Mouse (Mus musculus) midbrain, embryonic 16.5 days (tissue): Measurements from ENCODE around the gene Cdkn2aip. TPM values are rescaled to one million over a fixed set of nuclear protein-coding genes. Genes with fewer than 3 reads are reported as not detected.
A peak's percentile ranks its signal among the peaks of the same experiment; 100 is the strongest.

Experiments used
- ATAC-seq: fragments of 200-750 bp; cut with Nextera tagmentation; 2 replicates; pipeline ENCODE4 v1.8.0; 2017; ENCODE audit warnings: moderate TSS enrichment
- H3K27ac ChIP-seq: fragments of 300-500 bp; sonication (generic); 2 replicates; pipeline ENCODE4 v1.5.1; 2014; ENCODE audit warnings: mild to moderate bottlenecking, low read length, mixed read lengths
- H3K27me3 ChIP-seq: fragments of 300-500 bp; sonication (generic); 2 replicates; pipeline ENCODE4 v1.6.1; 2014; ENCODE audit warnings: low read depth, low read length, mixed read lengths; ENCODE audit not compliant: control insufficient read depth, insufficient read depth
- H3K36me3 ChIP-seq: fragments of 300-500 bp; sonication (generic); 2 replicates; pipeline ENCODE4 v1.6.1; 2014; ENCODE audit warnings: mild to moderate bottlenecking, low read length, moderate library complexity, mixed read lengths; ENCODE audit not compliant: control insufficient read depth, insufficient read depth
- H3K4me1 ChIP-seq: fragments of 300-500 bp; sonication (generic); 2 replicates; pipeline ENCODE4 v1.6.1; 2014; ENCODE audit warnings: mild to moderate bottlenecking, low read length, mixed read lengths; ENCODE audit not compliant: control insufficient read depth, insufficient read depth
- H3K4me2 ChIP-seq: fragments of 300-500 bp; sonication (generic); 2 replicates; pipeline ENCODE4 v1.6.1; 2014; ENCODE audit warnings: mild to moderate bottlenecking, low read length, mixed read lengths
- H3K4me3 ChIP-seq: fragments of 300-500 bp; sonication (generic); 2 replicates; pipeline ENCODE4 v1.5.1; 2014; ENCODE audit warnings: low read depth, mild to moderate bottlenecking, low read length, moderate library complexity, mixed read lengths
- H3K9ac ChIP-seq: fragments of 300-500 bp; sonication (generic); 2 replicates; pipeline ENCODE4 v1.6.1; 2014; ENCODE audit warnings: low read depth, low read length, mixed read lengths
- H3K9me3 ChIP-seq: fragments of 300-500 bp; sonication (generic); replicated peaks from 2 replicates; pipeline ENCODE4 v1.6.1; 2014; ENCODE audit warnings: mild to moderate bottlenecking, low read length, mixed read lengths; ENCODE audit not compliant: control insufficient read depth, poor library complexity, severe bottlenecking
- WGBS: fragments of 180-500 bp; shearing (Covaris S2); extraction: QIAGEN DNeasy Blood & Tissue Kit; methylation state at CpG from one replicate; pipeline ENCODE4 v1.1.7; 2014; 5-methylcytosine and 5-hydroxymethylcytosine counted together
- polyA plus RNA-seq: library from polyadenylated mRNA; unstranded; fragments of >200 nt; fragmentation: Nextera tagmentation; extraction: Ambion mirVana; gene quantifications from 2 replicates; pipeline ENCODE4 v1.2.1, GENCODE M21; 2015

Gene Cdkn2aip
- polyA plus RNA-seq, 1 experiment from 2014 or later: 32.7 TPM

DNA sequence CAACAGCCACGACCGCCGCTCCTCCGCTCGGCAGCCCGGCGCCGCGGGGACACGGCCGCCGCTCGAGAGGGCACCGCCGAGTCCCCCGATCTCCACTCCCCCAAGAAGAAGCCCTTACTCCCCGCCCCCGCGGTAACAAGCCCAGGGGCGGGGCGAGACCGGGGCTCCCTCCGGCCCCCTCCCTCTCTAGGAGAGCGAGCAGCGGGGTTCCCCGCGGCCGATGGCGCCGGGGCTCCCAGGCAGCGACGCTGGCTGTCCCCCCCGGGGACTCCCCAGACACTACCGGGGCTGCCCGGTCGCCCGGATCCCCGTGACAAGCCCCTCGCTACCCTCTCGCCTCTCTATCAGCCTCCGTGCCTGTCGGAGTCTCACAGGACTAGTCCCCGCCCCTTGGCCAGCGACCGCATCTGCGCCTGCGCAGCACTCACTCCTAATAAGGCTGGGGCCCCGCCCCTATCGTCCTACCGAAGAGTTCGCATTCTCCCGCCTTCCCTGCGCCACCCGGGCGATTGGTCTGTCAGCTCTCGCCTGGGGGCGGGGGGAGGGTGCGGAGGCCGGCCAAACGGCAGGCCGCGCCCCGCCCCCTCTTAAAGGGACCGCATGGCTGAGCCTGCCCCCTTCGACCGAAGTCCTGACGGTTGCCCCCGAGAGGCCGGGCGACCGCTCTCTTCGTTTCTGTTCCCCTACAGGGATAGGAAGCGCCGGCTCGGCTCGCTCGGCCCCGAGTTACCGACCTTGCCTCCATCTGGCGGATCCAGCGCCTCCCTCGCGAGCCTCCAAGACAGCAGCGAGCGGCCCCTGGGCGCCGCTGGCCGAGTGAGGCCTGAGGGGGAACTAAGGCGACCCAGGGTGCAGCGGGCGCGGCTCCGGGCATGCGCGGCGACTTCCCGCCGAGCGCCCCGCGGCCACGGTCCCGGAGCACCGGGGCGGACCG is 38.7 kb downstream of the Cdkn2aip start, which contains the start of gene Ing2:
Gene Ing2, minus strand, starts transcription at position 780 of the 934 bp plus-strand sequence.
- Histone ChIP-seq H3K27ac (peak within 1 kb of the TSS; percentile 95), H3K9ac (peak within 1 kb of the TSS; percentile 90), H3K4me2 (peak within 1 kb of the TSS; percentile 77), H3K9me3 (no peaks in the 10 kb centered on the region), H3K27me3 (no peaks in the 10 kb centered on the region), H3K4me3 (peak within 1 kb of the TSS; percentile 95), H3K36me3 (no peaks in the 10 kb centered on the region), H3K4me1 (peaks cover 12% of the 10 kb centered on the region)
- peak; percentile 93 for ATAC-seq
- WGBS: under 1% methylated on average over 79 of the region's 106 CpGs

DNA sequence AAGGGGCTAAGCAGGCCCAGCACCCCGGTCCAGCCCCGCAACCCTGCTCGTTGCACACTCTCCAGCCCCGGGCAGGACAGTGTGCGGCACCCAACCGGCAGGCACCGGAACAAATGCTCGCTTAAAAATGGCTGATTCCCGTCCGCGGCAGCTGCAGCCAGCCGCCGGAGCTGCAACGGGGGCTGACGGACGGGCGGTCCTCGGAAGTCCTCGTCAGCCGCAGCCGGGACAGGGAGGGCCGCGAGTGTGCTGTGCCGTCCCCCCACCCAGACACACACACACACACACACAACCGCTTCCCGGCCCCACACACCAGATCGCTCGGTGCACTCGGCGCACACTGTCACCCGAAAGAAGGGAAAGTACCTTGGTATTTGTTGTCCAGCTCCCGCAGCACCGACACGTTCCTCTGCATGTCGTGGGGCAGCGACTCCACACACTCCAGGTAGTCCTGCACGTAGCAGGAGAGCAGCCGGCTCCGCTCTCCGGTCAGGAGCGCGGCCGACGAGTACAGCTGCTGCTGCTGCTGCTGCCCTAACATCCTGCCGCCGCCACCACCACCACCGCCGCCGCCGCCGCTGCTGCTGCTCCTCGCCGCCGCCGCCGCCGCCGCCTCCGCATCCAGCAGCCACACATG is 39.5 kb downstream of the Cdkn2aip start:
- ATAC-seq: peak; percentile 46
- Histone ChIP-seq H3K4me2 (peak overlapping the region; percentile 66), H3K27ac (peak overlapping the region; percentile 95), H3K36me3 (no peaks in the 10 kb centered on the region), H3K4me3 (peak overlapping the region; percentile 95), H3K4me1 (peaks cover 12% of the 10 kb centered on the region), H3K27me3 (no peaks in the 10 kb centered on the region), H3K9me3 (no peaks in the 10 kb centered on the region), H3K9ac (peak overlapping the region; percentile 90)
- under 1% methylated on average over 54 of the region's 59 CpGs for WGBS

DNA sequence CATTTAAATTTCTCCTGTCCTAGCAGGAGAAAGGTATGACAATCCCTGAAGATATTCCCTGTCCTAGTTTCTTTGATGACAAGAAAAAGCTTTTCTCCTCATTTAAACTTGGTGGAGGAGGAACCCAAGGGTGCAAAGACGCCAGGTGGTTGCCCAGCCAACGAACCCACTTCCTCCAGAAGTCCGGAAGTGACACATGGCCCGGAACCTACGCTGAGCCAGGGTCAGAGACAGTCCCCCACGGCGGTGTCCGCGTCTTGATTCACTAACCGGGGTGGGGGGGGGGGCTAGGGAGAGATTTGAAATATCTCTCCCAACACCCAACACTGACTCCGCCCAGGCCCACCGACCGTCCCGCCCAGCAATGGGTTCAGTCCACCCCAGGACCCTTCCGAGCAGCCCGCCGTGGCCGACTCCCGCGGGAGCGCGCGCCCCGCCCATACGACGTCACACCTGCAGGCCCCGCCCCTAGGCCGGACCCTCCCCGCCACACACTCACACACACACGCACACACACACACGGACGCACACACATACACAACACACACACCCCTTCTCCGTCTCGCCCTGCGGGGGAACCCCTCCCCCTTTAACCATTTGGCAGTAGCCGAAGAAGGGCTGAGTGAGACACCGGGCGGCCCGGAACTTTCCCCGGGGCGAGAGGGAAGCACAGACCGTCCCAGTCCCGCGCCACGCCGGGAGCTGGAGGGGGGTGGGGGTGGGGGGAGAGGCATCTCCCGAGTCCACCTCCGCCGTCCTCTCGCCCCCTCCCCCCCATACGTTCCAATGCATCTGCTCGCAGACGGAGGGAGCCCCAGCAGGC is 40.2 kb downstream of the Cdkn2aip start:
- H3K9ac ChIP-seq: peak overlapping the region; percentile 90
- H3K4me2 ChIP-seq: peak overlapping the region; percentile 66
- H3K36me3 ChIP-seq: peaks cover 2% of the 10 kb centered on the region; the same call in 1 of the 2 replicates
- no peaks in the 10 kb centered on the region for H3K27me3 ChIP-seq
- WGBS: under 1% methylated on average over 34 of the region's 53 CpGs
- no peaks in the 10 kb centered on the region for H3K9me3 ChIP-seq
- peak; percentile 55 for ATAC-seq
- peak overlapping the region; percentile 95 for H3K4me3 ChIP-seq
- H3K4me1 ChIP-seq: peaks cover 12% of the 10 kb centered on the region
- peak overlapping the region; percentile 95 for H3K27ac ChIP-seq

- H3K4me1 ChIP-seq: no peaks in the 10 kb centered on the region
- H3K9me3 ChIP-seq: no peaks in the 10 kb centered on the region
- peaks cover 9% of the 10 kb centered on the region; the same call in 1 of the 2 replicates for H3K36me3 ChIP-seq
- 86% methylated on average over 8 of the region's 8 CpGs for WGBS
- H3K27me3 ChIP-seq: no peaks in the 10 kb centered on the region
- ATAC-seq: no peak
- H3K4me3 ChIP-seq: no peak overlapping the region
- no peak overlapping the region for H3K4me2 ChIP-seq
- H3K9ac ChIP-seq: no peak overlapping the region
- no peak overlapping the region for H3K27ac ChIP-seq
Observed at GRCm38 (mm10) chr8:47664231-47664785, 49.4 kb downstream of the Cdkn2aip start.

DNA sequence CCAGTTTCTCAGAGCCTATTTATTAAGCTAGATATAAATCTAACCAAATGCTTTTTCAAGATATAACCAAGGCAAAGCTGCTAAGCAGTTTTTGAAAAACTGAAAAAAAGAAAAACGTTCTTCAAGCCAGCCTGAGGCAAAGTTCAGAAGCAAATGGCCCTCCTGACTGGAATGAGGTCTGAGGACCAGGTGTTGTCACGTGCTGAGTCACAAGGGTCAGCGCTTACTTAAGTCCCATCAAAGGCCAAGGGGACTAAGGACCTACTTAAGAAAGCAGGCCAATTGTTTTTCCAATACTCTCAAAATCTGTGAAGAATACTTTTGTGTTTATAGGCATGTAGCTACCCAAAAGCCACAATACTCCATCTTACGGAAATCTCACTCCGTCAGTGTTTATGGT is 50.5 kb downstream of the Cdkn2aip start:
- H3K4me3 ChIP-seq: no peak overlapping the region
- no peak overlapping the region for H3K9ac ChIP-seq
- H3K9me3 ChIP-seq: no peaks in the 10 kb centered on the region
- peaks cover 6% of the 10 kb centered on the region; the same call in 1 of the 2 replicates for H3K36me3 ChIP-seq
- 86% methylated on average over 5 of the region's 5 CpGs for WGBS
- H3K4me1 ChIP-seq: no peaks in the 10 kb centered on the region
- H3K4me2 ChIP-seq: no peak overlapping the region
- ATAC-seq: no peak
- no peaks in the 10 kb centered on the region for H3K27me3 ChIP-seq
- H3K27ac ChIP-seq: no peak overlapping the region

- Histone ChIP-seq H3K9ac (no peak overlapping the region), H3K27ac (no peak overlapping the region), H3K4me1 (no peaks in the 10 kb centered on the region), H3K4me2 (no peak overlapping the region), H3K9me3 (no peaks in the 10 kb centered on the region), H3K27me3 (no peaks in the 10 kb centered on the region), H3K36me3 (peaks cover under 1% of the 10 kb centered on the region; the same call in 1 of the 2 replicates), H3K4me3 (no peak overlapping the region)
- ATAC-seq: no peak
- WGBS: 96% methylated on average over 5 of the region's 5 CpGs
Observed at GRCm38 (mm10) chr8:47662716-47663115, 51.0 kb downstream of the Cdkn2aip start.

DNA sequence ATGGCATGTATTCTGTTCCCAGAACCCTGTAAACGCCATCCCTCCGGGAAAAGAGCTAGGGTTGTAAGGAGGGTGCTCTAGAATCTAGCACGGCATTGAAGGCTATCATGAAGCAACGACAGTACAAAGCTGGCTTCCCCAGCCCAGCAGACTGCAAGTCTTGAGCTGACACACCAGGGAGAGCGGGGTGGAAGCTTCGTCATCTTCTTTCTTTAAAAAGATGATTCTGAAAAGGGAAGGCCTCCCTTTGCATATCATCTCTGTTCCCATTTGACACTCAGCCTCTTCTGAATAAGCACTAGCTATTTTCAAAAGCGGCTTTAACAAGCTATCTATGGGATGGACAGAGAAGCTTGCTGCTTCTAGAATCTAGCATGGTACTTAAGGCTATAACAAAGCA is 53.3 kb downstream of the Cdkn2aip start:
- H3K9ac ChIP-seq: no peak overlapping the region
- no peak for ATAC-seq
- no peak overlapping the region for H3K4me2 ChIP-seq
- H3K4me1 ChIP-seq: no peaks in the 10 kb centered on the region
- H3K4me3 ChIP-seq: no peak overlapping the region
- H3K27me3 ChIP-seq: no peaks in the 10 kb centered on the region
- H3K9me3 ChIP-seq: no peaks in the 10 kb centered on the region
- no peak overlapping the region for H3K27ac ChIP-seq
- WGBS: 89% methylated on average over 7 of the region's 7 CpGs
- H3K36me3 ChIP-seq: no peaks in the 10 kb centered on the region

DNA sequence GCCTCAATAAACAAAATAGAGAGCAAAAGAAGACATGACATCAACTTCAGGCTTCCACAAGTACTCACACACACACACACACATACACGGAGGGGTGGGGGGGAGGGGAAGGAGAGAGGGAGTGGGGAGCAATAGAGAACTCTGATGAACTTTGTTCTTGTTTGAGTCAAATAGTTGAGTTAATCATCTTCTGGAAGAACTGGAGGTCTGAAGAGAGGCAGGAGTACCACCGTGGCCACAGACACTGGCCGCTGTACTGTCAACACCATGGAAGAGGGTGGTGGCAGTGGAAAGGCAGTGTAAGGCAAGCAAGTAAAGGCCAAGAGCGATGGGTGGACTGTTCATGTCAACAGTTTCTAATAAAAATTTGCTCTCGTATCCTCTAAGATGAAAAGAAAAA is 54.3 kb downstream of the Cdkn2aip start:
- H3K4me3 ChIP-seq: no peak overlapping the region
- no peaks in the 10 kb centered on the region for H3K9me3 ChIP-seq
- no peak for ATAC-seq
- no peak overlapping the region for H3K9ac ChIP-seq
- H3K36me3 ChIP-seq: no peaks in the 10 kb centered on the region
- H3K4me2 ChIP-seq: no peak overlapping the region
- H3K27ac ChIP-seq: no peak overlapping the region
- whole genome bisulfite sequencing: 95% methylated on average over 5 of the region's 5 CpGs
- no peaks in the 10 kb centered on the region for H3K4me1 ChIP-seq
- H3K27me3 ChIP-seq: no peaks in the 10 kb centered on the region
